ENCODE assay signal across 17 mouse cellular contexts in the genomic region with DNA sequence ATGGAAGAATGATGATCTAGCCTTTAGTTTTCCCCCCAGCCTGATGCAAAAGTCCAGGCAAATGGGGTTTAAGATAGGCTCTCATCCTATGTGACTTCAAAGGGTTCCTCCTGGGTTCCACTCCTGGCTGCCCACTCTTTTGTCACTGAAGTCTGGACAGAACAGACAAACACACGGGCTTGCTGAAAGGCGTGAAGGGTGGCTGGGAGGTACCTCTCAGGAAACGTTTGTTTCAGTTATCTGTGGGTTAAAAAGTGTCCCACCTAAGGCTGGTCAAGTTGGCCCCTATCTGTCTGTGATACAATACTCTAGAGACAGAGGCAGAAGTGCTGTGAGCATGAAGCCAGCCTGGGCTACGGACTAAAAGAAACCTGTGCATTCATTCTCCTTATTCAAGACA.
"Had no signal": no experiment of that assay in that cellular context is flagged by ENCODE, and none has a peak within 500 bp of the region (broad histone marks: within the 10 kb centered on the region; RNA-seq: fewer than 3 reads in every experiment).

No protein-coding gene starts in this region.

- H3K4me1 ChIP-seq: megakaryocyte, embryonic 14.5 days had no signal

- DNase-seq: lung, adult 2 months; lung, postnatal 14 days; lung, postnatal 36 days; right cerebral cortex, postnatal 14 days; thymus, adult 2 months; thymus, postnatal 25 days; thymus, postnatal 4 days had no signal

- H3K4me2 ChIP-seq: lung, embryonic 15.5 days; midbrain, embryonic 11.5 days; midbrain, embryonic 13.5 days; midbrain, embryonic 15.5 days; neural tube, embryonic 12.5 days; stomach, embryonic 15.5 days had no signal

- H3K36me3 ChIP-seq: lung, embryonic 15.5 days; midbrain, embryonic 13.5 days; midbrain, embryonic 15.5 days; neural tube, embryonic 12.5 days; stomach, embryonic 15.5 days had no signal

- H3K9me3 ChIP-seq: lung, embryonic 15.5 days; midbrain, embryonic 13.5 days; midbrain, embryonic 15.5 days; neural tube, embryonic 12.5 days; stomach, embryonic 15.5 days had no signal

- H3K9ac ChIP-seq: lung, embryonic 15.5 days; midbrain, embryonic 13.5 days; midbrain, embryonic 15.5 days; neural tube, embryonic 12.5 days; stomach, embryonic 15.5 days had no signal

- H3K27me3 ChIP-seq: lung, embryonic 15.5 days; midbrain, embryonic 13.5 days; midbrain, embryonic 15.5 days; neural tube, embryonic 12.5 days; stomach, embryonic 15.5 days had no signal

- H3K27ac ChIP-seq: macrophage; midbrain, embryonic 13.5 days; midbrain, embryonic 15.5 days; neural tube, embryonic 12.5 days; stomach, embryonic 15.5 days; stomach, postnatal 0 days had no signal

- H3K4me3 ChIP-seq: lung, embryonic 15.5 days; megakaryocyte, embryonic 14.5 days; midbrain, embryonic 13.5 days; midbrain, embryonic 15.5 days; neural tube, embryonic 12.5 days; stomach, embryonic 15.5 days had no signal

- ATAC-seq: lung, postnatal 0 days; midbrain, embryonic 13.5 days; midbrain, embryonic 15.5 days had no signal
